Mouse (Mus musculus) hindbrain, embryonic 12.5 days (tissue): ENCODE data around the gene Elk4. TPM values are rescaled to one million over a fixed set of nuclear protein-coding genes. Genes with fewer than 3 reads are reported as not detected.

Source experiments
- ATAC-seq: fragments of 200-750 bp; cut with Nextera tagmentation; 2 replicates; pipeline ENCODE4 v1.8.0; 2017; ENCODE audit warnings: moderate TSS enrichment; ENCODE audit not compliant: low FRiP score
- H3K27ac ChIP-seq: fragments of 300-500 bp; sonication (generic); 2 replicates; pipeline ENCODE4 v1.5.1; 2016; ENCODE audit warnings: mild to moderate bottlenecking
- H3K27me3 ChIP-seq: fragments of 300-500 bp; sonication (generic); 2 replicates; pipeline ENCODE4 v1.6.1; 2016; ENCODE audit warnings: mild to moderate bottlenecking
- H3K36me3 ChIP-seq: fragments of 300-500 bp; sonication (generic); 2 replicates; pipeline ENCODE4 v1.6.1; 2016; ENCODE audit warnings: mild to moderate bottlenecking
- H3K4me1 ChIP-seq: fragments of 300-500 bp; sonication (generic); 2 replicates; pipeline ENCODE4 v1.6.1; 2016
- H3K4me2 ChIP-seq: fragments of 300-500 bp; sonication (generic); replicated peaks from 2 replicates; pipeline ENCODE4 v1.6.1; 2016; ENCODE audit warnings: mild to moderate bottlenecking
- H3K4me3 ChIP-seq: fragments of 300-500 bp; sonication (generic); 2 replicates; pipeline ENCODE4 v1.5.1; 2016; ENCODE audit warnings: mild to moderate bottlenecking
- H3K9ac ChIP-seq: fragments of 300-500 bp; sonication (generic); 2 replicates; pipeline ENCODE4 v1.6.1; 2016; ENCODE audit warnings: mild to moderate bottlenecking, moderate library complexity
- H3K9me3 ChIP-seq: fragments of 300-500 bp; sonication (generic); replicated peaks from 2 replicates; pipeline ENCODE4 v1.6.1; 2016; ENCODE audit warnings: mild to moderate bottlenecking
- WGBS: fragments of 180-500 bp; shearing (Covaris S2); methylation state at CpG from one replicate; pipeline ENCODE4 v1.1.7; 2016; 5-methylcytosine and 5-hydroxymethylcytosine counted together
- polyA plus RNA-seq: library from polyadenylated mRNA; unstranded; fragments of >200 nt; fragmentation: Nextera tagmentation; extraction: Ambion mirVana; gene quantifications from 2 replicates; pipeline ENCODE4 v1.2.1, GENCODE M21; 2016

The Elk4 gene
- polyA plus RNA-seq, 1 experiment from 2014 or later, result 21.7 TPM

DNA sequence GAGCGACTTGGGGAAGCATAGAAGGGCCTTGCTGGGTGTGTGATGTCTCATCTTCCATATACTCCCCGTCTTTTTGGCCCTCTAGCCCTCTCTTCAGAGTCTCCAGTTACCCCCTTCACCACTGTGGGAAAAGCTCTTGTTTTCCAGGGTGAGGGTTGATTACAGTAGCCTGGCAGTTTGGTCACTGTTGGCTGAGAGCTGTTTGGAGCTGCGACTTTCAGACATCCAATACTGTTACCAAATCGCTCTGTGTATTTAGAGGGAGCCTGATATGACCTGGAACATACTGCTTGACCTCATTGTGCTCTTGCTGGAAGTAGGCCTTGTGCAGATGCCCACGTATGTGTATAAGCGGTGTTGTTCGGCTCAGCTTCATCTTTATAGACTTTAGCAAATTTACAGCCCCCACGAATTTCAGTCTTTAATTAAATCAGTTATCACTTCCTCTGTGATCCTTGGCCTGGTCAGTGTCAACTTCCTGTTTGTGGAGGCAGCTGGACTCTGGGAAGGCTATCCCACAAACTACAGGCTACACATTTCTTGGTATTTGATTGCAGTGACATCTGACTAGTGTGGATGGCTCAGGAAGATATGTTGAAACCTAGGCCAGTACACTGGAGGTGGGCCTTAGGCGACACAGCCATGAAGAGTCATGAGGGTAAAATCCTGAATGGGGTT, 17.2 kb upstream of the Elk4 start:
- Histone ChIP-seq H3K27ac (no peak overlapping the region), H3K4me3 (no peak overlapping the region), H3K27me3 (no peaks in the 10 kb centered on the region), H3K4me2 (no peak overlapping the region), H3K9ac (no peak overlapping the region), H3K4me1 (no peaks in the 10 kb centered on the region), H3K9me3 (no peaks in the 10 kb centered on the region), H3K36me3 (no peaks in the 10 kb centered on the region)
- 90% methylated on average over 9 of the region's 9 CpGs for WGBS
- no peak for ATAC-seq

GRCm38 (mm10) chr1:131992561-131993001, 14.8 kb upstream of the Elk4 start:
- 80% methylated on average over 7 of the region's 7 CpGs for WGBS
- ATAC-seq, result no peak
- no peak overlapping the region for H3K4me3 ChIP-seq

GRCm38 (mm10) chr1:131993169-131994040, 14.0 kb upstream of the Elk4 start:
- Histone ChIP-seq H3K36me3 (no peaks in the 10 kb centered on the region), H3K9me3 (no peaks in the 10 kb centered on the region), H3K4me3 (no peak overlapping the region), H3K4me1 (no peaks in the 10 kb centered on the region), H3K27me3 (no peaks in the 10 kb centered on the region), H3K27ac (no peak overlapping the region), H3K9ac (no peak overlapping the region), H3K4me2 (no peak overlapping the region)
- 90% methylated on average over 12 of the region's 12 CpGs for WGBS
- no peak for ATAC-seq

More at GRCm38 (mm10) chr1:131992561-131993001, 14.8 kb upstream of the Elk4 start:
- Histone ChIP-seq H3K27me3 (no peaks in the 10 kb centered on the region), H3K9ac (no peak overlapping the region), H3K9me3 (no peaks in the 10 kb centered on the region), H3K4me2 (no peak overlapping the region), H3K27ac (no peak overlapping the region), H3K4me1 (no peaks in the 10 kb centered on the region), H3K36me3 (no peaks in the 10 kb centered on the region)

DNA sequence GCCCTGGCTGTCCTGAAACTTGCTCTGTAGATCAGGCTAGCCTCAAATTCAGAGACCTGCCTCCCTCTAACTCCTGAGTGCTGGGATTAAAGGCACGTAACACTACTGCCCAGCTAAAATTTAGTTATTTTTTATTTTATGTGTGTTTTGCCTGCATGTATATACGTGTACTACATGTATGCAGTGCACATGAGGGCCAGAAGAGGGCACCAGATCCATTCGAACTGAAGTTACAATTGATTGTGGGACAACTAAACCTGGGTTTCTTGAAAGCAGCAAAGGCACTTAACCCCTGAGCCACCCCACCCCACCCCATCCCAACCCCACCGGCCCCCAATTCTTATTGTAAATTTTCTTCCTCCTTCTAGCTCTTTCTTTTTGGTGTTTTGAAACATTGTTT, 12.3 kb upstream of the Elk4 start:
- ATAC-seq, result no peak
- WGBS, result 37% methylated on average over 4 of the region's 4 CpGs

DNA sequence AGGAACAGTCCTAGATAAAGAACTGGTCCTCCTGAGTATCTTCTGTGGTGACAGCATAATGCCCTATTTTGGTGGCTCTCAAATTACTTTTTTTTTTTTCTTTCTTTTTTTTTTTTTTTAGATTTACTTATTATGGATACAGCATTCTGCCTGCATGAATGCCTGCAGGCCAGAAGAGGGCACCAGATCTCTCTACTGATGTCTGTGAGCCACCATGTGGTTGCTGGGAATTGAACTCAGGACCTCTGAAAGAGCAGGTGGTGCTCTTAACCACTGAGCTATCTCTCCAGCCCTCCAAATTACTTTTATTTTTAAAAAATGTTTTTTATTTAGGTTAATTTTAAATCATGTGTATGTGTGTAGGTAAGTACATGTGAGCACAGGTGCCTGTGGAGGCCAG, 6.9 kb upstream of the Elk4 start:
- no peak overlapping the region for H3K9ac ChIP-seq
- H3K4me2 ChIP-seq, result no peak overlapping the region
- H3K4me3 ChIP-seq, result no peak overlapping the region
- no peaks in the 10 kb centered on the region for H3K36me3 ChIP-seq
- no peaks in the 10 kb centered on the region for H3K9me3 ChIP-seq
- H3K4me1 ChIP-seq, result no peaks in the 10 kb centered on the region
- no peaks in the 10 kb centered on the region for H3K27me3 ChIP-seq
- H3K27ac ChIP-seq, result no peak overlapping the region
- no peak for ATAC-seq

More for the DNA sequence above, 12.3 kb upstream of the Elk4 start:
- Histone ChIP-seq H3K9me3 (no peaks in the 10 kb centered on the region), H3K4me1 (no peaks in the 10 kb centered on the region), H3K27me3 (no peaks in the 10 kb centered on the region), H3K9ac (no peak overlapping the region), H3K4me2 (no peak overlapping the region), H3K36me3 (no peaks in the 10 kb centered on the region), H3K27ac (no peak overlapping the region), H3K4me3 (no peak overlapping the region)

DNA sequence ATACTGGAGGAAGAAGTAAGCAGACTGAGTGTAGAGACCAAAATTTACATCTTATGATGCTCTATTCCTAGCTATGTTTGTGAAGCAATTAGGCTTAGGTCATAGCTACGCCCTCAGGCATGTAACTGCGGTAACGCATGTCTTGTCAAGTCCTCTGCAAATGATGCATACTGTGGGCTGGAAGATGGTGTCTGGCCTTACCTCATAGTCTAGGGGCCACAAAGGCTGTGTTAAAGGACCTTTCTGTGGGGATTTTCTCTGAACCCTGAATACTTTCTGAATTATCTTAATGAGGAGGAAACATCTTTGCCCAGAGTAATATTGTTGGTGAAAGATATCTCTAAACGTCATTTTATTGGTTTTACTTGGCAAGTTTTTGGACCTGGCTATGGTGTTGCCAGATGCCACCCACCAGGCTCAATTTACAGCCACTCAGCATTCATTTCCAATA, 5.5 kb upstream of the Elk4 start:
- Histone ChIP-seq H3K4me1 (peaks cover 4% of the 10 kb centered on the region), H3K4me2 (no peak overlapping the region), H3K9me3 (no peaks in the 10 kb centered on the region), H3K9ac (no peak overlapping the region), H3K4me3 (no peak overlapping the region), H3K27me3 (no peaks in the 10 kb centered on the region), H3K27ac (no peak overlapping the region), H3K36me3 (no peaks in the 10 kb centered on the region)
- ATAC-seq, result no peak
- WGBS, result 89% methylated on average over 4 of the region's 4 CpGs

- WGBS, result 70% methylated on average over 2 of the region's 2 CpGs
- peaks cover 4% of the 10 kb centered on the region for H3K4me1 ChIP-seq
- no peaks in the 10 kb centered on the region for H3K36me3 ChIP-seq
- no peaks in the 10 kb centered on the region for H3K27me3 ChIP-seq
- H3K4me3 ChIP-seq, result no peak overlapping the region
- H3K27ac ChIP-seq, result no peak overlapping the region
- H3K4me2 ChIP-seq, result no peak overlapping the region
- no peak overlapping the region for H3K9ac ChIP-seq
- ATAC-seq, result no peak
- no peaks in the 10 kb centered on the region for H3K9me3 ChIP-seq
Observed at GRCm38 (mm10) chr1:132003111-132003510, 4.3 kb upstream of the Elk4 start.

- H3K4me3 ChIP-seq, result no peak overlapping the region
- H3K9ac ChIP-seq, result no peak overlapping the region
- H3K9me3 ChIP-seq, result no peaks in the 10 kb centered on the region
- no peak overlapping the region for H3K4me2 ChIP-seq
- 76% methylated on average over 1 of the region's 1 CpGs for WGBS
- ATAC-seq, result no peak
- H3K36me3 ChIP-seq, result no peaks in the 10 kb centered on the region
- H3K4me1 ChIP-seq, result peaks cover 9% of the 10 kb centered on the region
- no peak overlapping the region for H3K27ac ChIP-seq
- H3K27me3 ChIP-seq, result no peaks in the 10 kb centered on the region
Observed at GRCm38 (mm10) chr1:132003817-132004216, 3.6 kb upstream of the Elk4 start.

DNA sequence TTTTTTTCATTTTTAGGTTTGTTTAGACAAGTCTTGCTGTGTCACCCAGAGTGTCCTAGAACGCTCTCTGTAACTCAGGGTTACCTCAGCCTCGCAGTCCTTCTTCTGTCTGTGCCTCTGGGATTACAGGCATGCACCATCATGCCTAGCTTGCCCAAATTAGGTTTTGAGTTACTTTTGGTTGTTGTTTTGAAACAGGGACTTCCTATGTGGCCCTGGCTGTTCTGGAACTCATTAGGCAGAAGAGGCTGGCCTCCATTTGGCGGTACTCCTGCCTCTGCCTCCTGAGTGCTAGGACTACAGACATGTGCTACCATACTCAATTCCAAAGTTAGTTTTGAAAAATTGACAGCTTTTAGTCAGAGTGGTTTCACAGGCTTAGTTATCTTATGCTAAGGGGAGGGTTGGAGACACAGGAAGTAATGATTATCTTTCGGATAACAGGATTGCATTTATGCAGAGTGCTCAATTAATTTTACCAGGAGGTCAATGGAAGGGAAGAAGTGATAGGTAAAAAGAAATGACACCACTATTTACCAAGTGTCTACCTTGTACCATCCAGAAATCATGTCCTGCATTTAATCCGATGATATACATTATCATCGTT, 2.7 kb upstream of the Elk4 start:
- 84% methylated on average over 6 of the region's 6 CpGs for WGBS
- Histone ChIP-seq H3K27ac (no peak overlapping the region), H3K9me3 (no peaks in the 10 kb centered on the region), H3K4me1 (peaks cover 16% of the 10 kb centered on the region), H3K36me3 (no peaks in the 10 kb centered on the region), H3K9ac (no peak overlapping the region), H3K4me3 (no peak overlapping the region), H3K4me2 (no peak overlapping the region), H3K27me3 (no peaks in the 10 kb centered on the region)
- no peak for ATAC-seq

DNA sequence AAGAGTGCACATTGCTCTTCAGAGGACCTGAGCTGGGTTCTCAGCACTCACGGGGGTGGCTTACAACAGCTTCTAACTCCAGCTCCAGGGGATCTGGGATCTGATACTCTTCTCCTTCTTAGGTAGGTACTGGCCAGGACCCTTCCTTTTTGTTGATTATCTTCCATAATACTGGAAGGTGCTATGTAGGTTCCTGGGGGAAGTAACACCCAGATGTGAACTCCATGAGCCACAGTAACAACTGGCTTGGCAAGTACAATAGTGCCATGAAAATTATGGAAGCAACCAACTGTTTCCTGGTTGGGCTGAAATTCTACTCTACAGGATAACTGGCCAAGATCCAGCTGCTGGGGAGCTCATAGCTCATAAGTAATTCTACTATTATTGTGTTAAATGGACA, 1.9 kb upstream of the Elk4 start:
- ATAC-seq, result no peak
- H3K4me3 ChIP-seq, result no peak overlapping the region
- 83% methylated on average over 1 of the region's 1 CpGs for WGBS
- H3K27ac ChIP-seq, result no peak overlapping the region
- no peak overlapping the region for H3K9ac ChIP-seq
- H3K4me2 ChIP-seq, result no peak overlapping the region
- peaks cover 18% of the 10 kb centered on the region for H3K4me1 ChIP-seq
- no peaks in the 10 kb centered on the region for H3K27me3 ChIP-seq
- no peaks in the 10 kb centered on the region for H3K36me3 ChIP-seq
- H3K9me3 ChIP-seq, result no peaks in the 10 kb centered on the region

DNA sequence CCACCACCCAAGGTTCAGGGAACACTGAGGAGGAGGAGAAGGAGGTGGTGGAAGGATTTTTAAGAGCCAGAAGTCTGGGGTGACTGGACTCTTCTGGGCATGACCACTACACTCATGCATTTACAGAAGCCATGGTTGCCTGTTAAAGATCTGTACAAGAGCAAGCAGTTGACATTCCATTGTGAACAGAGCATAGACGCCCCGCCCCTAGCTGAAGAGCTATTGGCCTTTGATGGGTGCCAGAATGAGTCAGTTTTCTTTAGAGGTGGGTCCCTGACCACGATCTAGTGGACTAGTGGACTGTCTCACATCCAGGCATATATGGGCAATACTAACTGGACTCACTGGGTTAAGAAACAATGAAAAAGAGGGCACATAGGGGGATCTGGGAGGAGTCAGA, 1.4 kb upstream of the Elk4 start:
- no peaks in the 10 kb centered on the region for H3K36me3 ChIP-seq
- no peak overlapping the region for H3K9ac ChIP-seq
- no peak for ATAC-seq
- WGBS, result 86% methylated on average over 3 of the region's 3 CpGs
- no peak overlapping the region for H3K4me3 ChIP-seq
- peaks cover 18% of the 10 kb centered on the region for H3K4me1 ChIP-seq
- no peaks in the 10 kb centered on the region for H3K27me3 ChIP-seq
- no peak overlapping the region for H3K4me2 ChIP-seq
- H3K27ac ChIP-seq, result no peak overlapping the region
- H3K9me3 ChIP-seq, result no peaks in the 10 kb centered on the region

DNA sequence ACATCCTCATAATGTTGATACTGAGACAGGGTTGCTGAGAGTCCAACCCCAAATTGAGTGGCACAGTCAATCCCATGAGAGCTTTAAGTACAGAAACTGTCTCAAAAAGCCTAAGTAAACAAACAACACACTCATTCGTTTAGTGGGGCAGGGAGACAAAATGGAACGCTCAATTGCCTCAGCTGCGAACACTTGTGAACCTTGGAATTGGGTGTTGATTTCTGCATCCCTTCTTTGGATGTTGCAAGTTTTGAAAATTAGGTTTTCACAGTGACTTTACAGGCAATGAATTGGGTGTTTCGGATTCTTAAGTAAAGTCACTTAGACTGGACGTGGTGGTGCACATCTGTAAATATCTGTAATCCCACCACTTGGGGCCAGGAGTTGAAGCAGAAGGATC, 686 bp upstream of the Elk4 start:
- H3K27ac ChIP-seq, result peak overlapping the region; percentile 35; the same call in 1 of the 2 replicates
- H3K36me3 ChIP-seq, result no peaks in the 10 kb centered on the region
- H3K27me3 ChIP-seq, result no peaks in the 10 kb centered on the region
- no peaks in the 10 kb centered on the region for H3K9me3 ChIP-seq
- peaks cover 18% of the 10 kb centered on the region for H3K4me1 ChIP-seq
- peak overlapping the region; percentile 80 for H3K4me2 ChIP-seq
- peak overlapping the region; percentile 87 for H3K4me3 ChIP-seq
- WGBS, result 36% methylated on average over 5 of the region's 5 CpGs
- no peak for ATAC-seq
- H3K9ac ChIP-seq, result no peak overlapping the region
